Mouse (Mus musculus) liver, embryonic 15.5 days (tissue): ENCODE results near the gene Gm4353. TPM values are rescaled to one million over a fixed set of nuclear protein-coding genes. Genes with fewer than 3 reads are reported as not detected.

ENCODE experiments used
- polyA plus RNA-seq: library from polyadenylated mRNA; unstranded; fragments of >200 nt; fragmentation: Nextera tagmentation; extraction: Ambion mirVana; gene quantifications from 2 replicates; pipeline ENCODE4 v1.2.1, GENCODE M21; 2015

Gene Gm4353
- polyA plus RNA-seq, 1 experiment from 2014 or later, result 0.58 TPM

Other genes with a start within 250 kb of the Gm4353 start
- 84.4 and 95.6 TPM in 2 replicates for gene Sox6, start 45.8 kb downstream of the Gm4353 start, polyA plus RNA-seq
- gene 1110004F10Rik, start 45.2 kb downstream of the Gm4353 start, polyA plus RNA-seq, result 88.2 and 94.2 TPM in 2 replicates
- gene Plekha7, start 223.7 kb upstream of the Gm4353 start, polyA plus RNA-seq, result 3.4 and 3.7 TPM in 2 replicates
- 411 and 421 TPM in 2 replicates for gene Rps13, start 249.6 kb upstream of the Gm4353 start, polyA plus RNA-seq